Mouse (Mus musculus) adrenal gland, postnatal 0 days (tissue): ENCODE measurements around the gene Gp5. TPM values are rescaled to one million over a fixed set of nuclear protein-coding genes. Genes with fewer than 3 reads are reported as not detected.

Experiments
- polyA plus RNA-seq: library from polyadenylated mRNA; unstranded; fragments of >200 nt; fragmentation: Nextera tagmentation; extraction: Ambion mirVana; gene quantifications from 2 replicates; pipeline ENCODE4 v1.2.1, GENCODE M21; 2015

Gp5 gene
- polyA plus RNA-seq, result 0.50 and 1.2 TPM in 2 replicates

DNA sequence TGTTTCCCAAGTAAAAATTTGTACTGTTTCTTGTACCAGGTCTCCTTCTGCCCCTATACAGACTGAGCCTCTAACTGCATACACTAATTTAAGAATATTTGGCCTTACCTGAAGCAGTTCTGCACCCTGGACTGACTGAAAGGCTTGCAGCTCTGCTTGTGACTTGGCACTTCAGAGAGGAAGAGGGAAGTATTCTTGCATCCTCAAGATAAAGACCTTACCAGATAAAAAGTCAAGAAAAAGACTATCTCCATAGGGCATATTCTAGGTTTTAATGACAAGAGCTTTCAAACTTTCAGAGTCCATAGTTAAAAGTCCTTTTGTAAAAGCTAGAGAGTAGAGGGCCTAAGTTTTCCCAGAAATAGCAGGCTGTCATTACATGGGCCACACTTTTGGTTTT, at the start of gene Gp5:
TSS of gene Gp5 (minus strand) at position 133 of the 400 bp plus-strand sequence.

DNA sequence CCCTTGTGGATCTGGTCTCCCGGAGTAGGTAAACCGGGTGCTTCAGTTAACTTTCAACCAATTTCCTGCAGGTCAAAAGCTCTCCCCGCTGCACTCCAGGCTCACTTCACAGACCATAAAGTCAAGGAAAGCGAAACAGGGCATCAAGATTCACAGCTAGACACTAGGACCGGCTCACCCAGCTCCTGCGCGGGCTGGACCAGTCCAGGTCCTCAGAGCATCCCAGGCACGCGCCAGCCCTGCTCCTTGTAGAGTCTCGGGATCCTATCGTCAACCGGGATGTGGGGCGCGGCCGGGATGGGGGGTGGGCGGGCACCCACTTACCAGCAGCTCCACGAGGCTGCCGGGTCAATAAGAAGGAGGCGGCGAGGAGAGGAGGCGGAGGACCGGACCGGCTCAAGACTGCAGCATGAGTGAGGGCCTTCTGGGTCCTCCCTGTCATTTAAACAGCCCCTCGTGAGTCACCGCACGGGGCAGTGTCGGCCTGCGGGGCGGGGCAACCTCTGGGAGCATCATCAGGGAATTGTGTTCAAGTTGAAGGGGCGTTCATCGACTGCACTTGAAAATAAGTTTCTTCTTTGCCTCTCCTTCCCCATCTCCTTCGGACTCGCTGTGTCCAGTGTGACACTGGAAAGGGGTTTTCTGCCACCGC, 27.6 kb downstream of the Gp5 start, which contains the start of gene Lrrc15:
TSS of gene Lrrc15 (minus strand) at position 413 of the 652 bp plus-strand sequence.

DNA sequence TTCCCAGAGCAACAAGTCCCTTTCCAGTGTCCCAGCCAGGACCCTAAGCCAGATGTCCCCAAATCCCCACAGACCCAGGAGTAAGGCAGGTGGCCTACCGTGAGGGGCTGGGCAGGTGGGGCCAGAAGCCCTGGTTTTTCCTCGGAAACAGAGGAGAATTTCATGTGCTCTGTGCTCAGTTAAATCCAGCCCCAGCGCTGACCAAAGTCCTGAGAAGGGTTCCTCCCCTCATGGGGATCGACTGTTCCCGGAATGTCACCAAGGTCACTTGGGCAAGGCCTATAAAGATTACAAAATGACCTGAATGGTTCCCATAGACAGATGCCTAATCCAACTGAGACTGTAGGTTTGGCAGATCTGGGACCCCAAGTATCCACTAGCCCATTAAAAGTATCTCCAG, 43.2 kb downstream of the Gp5 start, which contains the start of gene Cpn2:
TSS of gene Cpn2 (minus strand) at position 141 of the 400 bp plus-strand sequence.

Other genes with a start within 250 kb of the Gp5 start
- 25.8 and 30.2 TPM in 2 replicates for gene Hes1, start 246.4 kb downstream of the Gp5 start, polyA plus RNA-seq
- gene Cpn2, start 43.3 kb downstream of the Gp5 start, polyA plus RNA-seq, result 0.30 and 0.41 TPM in 2 replicates
- 0.14 TPM in 1 of 2 replicates, not detected in the other for gene Lrrc15, start 27.5 kb downstream of the Gp5 start, polyA plus RNA-seq
- 5.2 and 8.3 TPM in 2 replicates for gene Atp13a3, start 95.2 kb upstream of the Gp5 start, polyA plus RNA-seq
- 7.8 and 15.8 TPM in 2 replicates for gene Tmem44, start 240.1 kb upstream of the Gp5 start, polyA plus RNA-seq